Mouse (Mus musculus) frontal cortex, adult (tissue): Measurements from ENCODE around the gene Gstcd.
A peak's percentile ranks its signal among the peaks of the same experiment; 100 is the strongest.

Experiments used
- ATAC-seq: cut with Nextera tagmentation; 2 replicates; pipeline ENCODE4 v1.9.2; 2017; ENCODE audit warnings: mild to moderate bottlenecking, moderate library complexity, mixed read lengths; ENCODE audit not compliant: low TSS enrichment

The Gstcd gene

DNA sequence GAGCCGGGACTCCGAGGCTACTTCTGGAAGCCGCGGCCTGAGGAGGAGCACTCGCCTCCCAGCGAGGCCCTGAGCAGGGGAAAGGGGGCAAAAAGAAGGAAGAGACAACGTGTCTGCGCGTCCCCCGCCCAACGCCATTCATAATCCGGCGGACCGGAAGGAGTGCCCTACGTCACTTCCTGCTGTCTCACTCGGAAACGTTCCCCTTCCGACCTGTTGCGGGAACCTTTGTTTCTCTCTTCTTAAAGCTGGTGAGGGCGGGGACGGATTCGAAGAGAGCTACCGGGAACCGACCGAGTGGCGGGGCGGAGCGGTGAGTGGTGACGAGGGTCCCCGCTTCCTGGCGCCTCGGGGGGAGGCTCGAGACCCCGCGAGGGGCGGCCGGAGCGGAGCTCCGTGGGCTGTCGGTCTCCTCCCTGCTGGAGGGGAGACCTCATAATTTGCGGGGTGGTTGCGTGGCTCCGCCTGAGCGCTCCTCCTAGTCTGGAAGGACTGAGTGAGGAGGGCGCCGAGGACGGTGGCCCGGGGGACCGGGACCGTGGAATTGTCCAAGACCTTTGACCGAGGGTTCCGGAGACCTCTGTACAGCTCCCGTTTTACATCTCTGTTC, at the start of gene Gstcd, which contains the start of gene Ints12:
Gstcd (minus strand) TSS at position 370 of the 610 bp plus-strand sequence.
Ints12 (plus strand) TSS at position 177 of the 610 bp plus-strand sequence.
- ATAC-seq: peak; percentile 97

DNA sequence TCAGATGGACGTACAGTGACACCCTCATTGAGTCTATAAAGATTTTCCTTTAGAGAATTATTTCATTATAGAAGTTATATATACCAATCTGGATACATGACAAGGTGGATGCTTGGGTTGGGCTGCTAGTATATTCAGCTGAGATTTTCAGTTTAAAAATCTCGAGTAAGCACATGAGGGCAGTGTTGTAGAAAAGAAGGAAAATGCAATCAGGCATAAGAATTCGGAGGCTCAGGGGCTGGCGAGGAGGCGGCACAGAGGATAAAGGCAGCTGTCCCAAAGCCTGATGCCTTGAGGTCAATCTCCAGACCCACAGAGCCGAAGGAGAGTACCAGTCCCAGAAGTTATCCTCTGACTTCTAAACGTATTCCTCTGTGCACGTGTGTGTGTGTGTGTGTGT, 40.8 kb upstream of the Gstcd start:
- ATAC-seq: peak; percentile 93

DNA sequence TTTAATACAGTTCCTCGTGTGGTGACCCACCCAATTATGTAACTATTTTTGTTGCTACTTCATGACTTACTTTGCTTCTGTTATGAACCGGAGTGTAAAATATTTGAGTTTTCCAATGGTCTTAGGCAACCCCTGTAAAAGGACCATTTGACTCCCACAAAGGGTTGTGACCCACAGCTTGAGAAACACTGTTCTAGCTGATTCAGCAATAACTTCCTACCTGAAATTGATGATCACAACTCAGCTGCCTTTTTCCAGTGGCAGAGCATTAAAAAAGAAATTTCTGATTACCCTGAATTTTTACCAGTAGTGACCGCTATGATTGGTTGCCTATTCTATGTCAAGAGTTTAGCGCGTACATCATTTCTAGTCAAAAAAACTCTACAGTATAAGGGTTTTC, 39.5 kb upstream of the Gstcd start:
- ATAC-seq: no peak

DNA sequence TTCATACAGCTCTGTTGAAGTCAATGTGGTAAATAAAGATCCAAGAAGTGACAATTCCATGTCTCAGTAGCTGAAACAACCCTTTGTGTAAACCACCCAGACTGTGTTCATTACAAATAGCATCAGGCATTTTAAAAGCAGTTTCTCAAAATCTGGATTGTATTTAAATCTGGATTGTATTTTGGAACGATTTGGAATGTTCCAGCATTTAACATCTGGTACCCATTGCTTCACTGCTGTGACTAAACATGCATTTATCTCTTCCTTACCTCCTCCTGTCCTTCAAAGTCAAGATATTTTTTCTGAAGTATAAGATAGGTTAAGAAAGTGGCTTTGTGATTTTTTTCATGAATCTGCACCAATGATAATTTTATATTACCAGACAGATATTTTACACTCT, 21.4 kb upstream of the Gstcd start:
- no peak for ATAC-seq

DNA sequence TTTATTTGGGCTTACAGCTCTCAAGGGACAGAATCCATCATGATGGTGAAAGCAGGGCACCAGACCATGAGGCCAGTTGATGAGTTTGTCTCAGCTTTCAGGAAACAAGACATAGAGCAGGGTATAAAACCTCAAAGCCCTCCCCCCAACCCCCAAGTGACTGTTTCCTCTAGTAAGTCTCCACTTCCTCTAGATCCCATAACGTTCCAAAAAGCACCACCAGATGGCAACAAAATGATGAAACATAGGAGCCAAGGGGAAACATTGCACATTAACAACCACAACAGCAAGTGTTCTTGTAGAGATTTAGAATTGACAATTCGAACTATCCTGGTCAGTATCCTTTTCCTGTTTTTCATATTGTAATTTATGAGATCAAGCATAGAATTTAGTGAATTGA, 19.9 kb upstream of the Gstcd start:
- peak; percentile 96 for ATAC-seq

DNA sequence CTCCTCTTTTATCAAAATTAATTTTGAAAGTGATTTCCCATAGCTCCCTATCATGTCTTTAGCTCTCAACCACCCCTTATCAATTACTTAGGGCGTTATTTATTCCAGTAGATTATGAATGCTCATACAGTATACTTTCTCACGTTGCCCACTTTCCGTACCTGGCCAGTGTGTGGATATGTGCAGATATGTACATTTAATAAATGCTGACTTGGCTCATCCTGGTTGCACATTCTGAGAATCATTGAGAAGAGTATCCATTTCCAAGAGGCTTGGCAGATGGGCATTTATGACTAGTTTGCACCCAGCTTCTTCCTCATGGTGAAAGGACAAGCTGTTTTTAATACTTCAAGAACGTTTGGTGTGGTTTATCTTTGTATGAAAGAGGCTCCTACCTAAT, 18.0 kb upstream of the Gstcd start:
- ATAC-seq: no peak

DNA sequence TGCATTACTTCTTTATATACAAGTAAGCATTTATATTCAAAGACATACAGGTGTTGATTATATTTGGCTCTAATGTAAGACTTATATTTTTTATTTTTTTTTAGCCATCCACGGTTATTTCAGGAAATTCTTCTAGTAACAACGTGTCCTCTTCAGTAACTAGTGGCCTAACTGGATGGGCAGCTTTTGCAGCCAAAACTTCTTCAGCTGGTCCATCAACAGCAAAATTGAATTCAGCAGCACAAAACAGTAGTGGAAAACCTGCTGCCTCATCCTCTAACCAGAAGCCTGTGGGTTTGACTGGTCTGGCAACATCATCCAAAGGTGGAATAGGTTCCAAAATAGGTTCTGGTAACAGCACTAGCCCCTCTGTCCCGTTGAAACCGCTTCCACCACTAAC, 16.9 kb upstream of the Gstcd start:
- ATAC-seq: no peak

DNA sequence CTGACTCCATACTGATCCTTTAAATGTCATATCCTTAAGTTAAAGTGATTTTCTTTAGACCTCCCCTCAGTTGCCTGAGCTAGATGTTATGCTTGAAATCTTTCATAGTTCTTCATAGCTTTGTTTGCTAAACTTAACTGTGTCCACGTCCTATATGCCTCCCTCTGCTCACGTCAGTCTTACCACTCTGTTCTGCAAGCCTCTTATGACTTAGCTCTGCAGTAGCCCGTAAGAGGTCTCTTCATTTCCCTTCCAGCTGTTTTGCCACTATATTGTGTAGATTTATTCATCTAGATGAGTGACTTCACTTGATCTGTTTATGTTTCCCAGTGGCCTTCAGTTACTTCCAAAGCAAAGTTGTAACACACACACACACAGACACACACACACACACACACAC, 12.6 kb upstream of the Gstcd start:
- ATAC-seq: no peak

DNA sequence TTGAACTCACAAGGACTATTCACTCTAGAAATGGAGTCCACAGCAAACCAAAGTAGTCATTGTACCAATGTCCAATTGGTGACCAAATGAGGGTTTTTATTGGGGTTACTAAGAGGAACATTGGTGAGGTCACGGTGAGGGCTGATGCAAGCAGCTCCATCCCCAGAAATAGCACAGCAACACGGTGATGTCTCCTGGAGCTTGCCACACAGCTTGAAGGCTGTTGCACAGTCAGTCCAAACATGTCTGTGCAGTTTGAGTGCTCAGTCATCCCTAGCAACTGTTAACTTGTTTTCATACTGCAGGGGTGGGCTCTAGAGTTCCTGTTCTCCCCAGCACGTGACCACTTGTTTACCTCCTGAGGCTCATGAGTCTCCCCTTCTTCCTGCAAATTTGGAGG, 11.9 kb upstream of the Gstcd start:
- ATAC-seq: no peak

DNA sequence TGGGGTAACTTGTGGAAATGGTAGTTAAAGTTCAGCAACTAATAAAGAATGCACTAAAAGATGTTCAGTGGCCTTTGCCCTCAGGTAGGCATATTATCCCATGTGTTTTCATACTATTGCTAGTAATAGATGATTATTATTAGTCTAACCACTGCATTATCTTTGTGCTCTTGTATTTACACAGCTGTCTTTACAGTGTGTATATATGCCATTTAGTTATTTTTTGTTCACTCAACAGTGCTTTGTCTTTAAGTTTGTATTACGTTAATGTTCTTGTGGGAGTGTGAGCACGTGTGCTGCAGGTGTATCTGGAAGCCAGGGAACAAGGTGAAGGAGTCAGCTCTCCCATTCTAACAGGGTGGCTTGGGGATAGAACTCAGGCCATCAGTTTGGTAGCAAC, 7.1 kb upstream of the Gstcd start:
- ATAC-seq: no peak

DNA sequence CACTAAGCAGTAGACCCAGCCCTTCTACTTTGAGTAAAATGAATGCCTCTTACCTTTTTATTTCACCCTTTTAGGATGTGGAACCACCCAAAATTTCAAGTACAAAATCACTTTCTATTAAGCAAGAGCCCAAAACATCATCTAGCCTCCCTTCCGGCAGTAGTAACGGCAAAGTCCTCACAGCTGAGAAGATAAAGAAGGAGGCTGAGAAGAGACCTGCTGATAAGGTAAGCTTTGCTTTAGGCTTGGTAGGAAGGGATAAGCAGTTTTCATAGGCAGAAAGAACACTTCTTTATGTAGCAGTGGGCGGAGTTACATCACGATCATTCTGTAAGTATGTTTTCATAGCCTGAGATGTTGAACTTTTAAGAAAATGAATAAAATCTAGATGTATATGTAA, 6.5 kb upstream of the Gstcd start:
- no peak for ATAC-seq

DNA sequence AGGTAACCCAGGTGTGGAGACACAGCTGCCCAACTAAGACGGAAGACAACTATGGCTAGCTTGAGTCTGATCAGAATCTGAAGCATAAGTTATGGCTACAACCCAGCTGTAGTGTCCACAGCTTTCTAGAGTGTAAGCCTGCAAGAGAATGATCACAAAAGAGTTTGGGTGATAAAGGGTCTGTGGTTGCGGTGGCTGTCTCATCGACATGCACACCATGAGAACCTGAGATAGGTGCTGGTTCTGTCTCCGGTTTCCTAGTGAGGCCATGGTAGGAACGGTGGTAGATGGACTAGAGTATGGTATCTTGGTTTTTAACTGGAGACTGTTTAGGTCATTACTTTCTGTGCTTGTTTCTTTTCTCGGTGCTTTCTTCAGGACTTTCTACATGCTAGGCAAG, 6.1 kb upstream of the Gstcd start:
- no peak for ATAC-seq

DNA sequence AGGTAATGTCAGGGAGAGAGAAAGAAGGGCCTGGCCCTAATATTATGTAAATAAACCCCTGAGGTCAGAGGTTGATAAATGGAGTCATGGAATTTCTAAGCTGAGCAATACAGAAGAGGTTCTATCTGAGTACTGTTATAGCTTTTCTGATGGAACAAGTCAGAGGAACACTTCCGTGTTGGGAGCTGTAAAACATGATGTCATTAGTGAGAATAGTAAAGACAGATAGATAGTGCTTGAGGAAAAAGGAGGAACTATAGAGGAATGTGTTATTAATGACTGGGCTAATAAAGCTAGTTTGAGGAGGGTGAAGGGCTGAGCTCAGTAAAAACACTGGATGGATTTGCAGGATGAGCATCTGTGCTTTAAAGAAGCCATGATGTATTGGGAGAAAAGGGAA, 2.5 kb upstream of the Gstcd start:
- ATAC-seq: no peak

DNA sequence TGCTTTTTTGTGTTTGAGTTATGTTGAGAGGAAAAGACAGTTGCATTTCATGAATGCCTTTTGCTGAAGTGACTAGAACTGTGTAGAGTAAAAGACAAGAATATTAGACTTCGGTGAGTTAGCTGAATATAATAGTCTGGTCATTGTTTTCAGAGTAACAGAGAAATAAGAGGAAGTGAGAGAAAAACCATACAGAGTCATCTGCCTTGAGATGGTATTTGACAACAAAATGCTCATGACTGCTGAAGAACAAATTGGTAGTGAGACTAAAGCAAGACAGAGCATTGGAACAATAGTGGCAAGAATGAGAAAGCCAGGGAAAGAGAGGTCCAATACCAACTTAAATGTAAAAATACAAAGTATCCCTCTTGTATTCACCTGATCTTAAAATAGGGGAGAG, 1.1 kb upstream of the Gstcd start:
- ATAC-seq: no peak

DNA sequence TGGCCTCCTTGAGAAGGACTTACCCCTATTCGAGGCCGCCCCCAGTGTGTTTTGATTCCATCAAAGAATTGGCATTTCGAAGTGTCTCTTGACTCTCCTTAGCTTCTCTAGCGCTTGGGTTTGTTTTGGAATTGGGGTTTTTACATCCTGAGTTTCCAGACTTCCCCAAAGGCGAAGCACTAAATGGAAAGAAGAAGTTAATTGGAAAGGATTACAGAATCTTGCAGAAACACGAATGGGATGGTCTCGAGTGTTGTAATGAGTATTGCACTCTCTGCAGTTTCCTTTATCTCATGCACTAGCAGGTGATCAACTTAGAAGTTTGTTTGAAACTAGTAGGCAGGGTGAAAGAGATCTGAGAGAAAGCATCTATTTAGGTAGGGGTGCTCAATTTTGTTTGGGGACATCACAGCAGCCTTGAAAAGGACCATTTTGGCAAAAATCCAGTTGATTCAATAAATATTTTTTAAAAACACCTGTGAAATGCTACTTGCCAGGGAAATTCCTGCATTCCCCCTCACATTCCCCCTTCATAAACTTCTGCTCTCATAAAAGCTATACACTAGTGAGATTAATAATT, 531 bp upstream of the Gstcd start:
- no peak for ATAC-seq

DNA sequence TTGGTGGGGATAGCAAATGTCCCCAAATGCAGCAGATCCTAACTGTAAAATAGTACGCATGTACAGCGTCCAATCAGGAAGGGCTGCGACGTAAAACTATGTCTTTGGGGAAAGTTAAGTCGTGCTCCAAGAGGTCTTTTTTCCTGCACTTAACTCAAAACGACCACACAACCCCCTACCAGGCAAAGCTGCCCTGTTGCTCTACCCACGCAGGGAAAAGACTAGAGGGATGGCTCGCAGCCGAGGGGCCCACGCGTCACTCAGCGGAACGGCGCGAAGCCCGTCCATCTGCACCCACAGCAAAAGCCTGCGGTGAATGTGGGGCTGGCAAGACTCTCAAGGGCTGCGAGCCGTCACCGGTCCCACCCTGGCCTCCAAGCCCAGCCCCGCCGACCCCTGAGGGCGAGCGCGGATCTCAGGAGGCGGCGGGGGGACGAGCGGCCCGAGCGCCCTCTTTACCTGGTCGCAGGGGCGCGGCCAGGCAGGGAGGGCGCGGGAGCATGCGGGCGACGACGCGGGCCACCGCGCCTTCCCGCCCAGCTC, 641 bp downstream of the Gstcd start:
- ATAC-seq: peak; percentile 75

DNA sequence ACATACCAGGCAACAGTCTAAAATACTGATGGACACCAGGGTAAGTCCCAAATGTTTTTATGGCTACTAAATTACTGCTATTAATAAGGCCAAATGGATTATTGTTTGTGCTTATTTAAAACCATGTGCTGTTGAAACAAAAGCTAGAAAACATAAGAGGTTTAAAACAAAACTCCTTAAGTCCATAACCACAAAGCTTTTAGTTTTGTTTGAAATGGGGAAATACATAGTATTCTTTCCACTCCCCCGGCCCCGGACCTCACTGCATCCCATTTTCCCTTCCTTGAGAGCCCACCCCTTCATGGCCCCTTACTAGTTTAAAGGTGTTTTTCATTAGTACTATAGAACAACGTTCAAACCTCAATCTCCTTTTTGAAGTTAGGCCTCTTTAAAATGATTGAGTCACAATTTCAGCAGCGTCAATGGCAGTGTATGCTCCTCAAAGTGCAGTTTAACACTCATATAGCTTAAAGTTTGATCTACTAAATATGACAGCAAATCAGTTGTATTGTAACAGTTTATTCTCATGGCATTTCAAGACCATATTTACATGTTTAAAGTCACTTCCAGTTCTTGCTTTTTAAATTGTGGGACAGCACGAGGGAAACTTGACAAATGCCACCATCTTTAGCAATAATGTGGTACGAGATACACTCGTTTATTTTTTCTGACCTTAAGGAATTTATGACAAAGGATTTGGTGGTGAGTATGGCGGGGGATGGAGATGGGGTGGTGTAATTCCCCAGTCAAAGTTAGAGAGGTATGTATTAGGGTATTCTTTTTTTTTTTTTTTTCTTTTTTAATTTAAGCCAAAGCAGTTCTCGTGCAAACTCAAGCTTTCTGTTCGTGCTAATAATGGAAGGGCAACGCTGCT, 1.3 kb downstream of the Gstcd start:
- ATAC-seq: no peak

DNA sequence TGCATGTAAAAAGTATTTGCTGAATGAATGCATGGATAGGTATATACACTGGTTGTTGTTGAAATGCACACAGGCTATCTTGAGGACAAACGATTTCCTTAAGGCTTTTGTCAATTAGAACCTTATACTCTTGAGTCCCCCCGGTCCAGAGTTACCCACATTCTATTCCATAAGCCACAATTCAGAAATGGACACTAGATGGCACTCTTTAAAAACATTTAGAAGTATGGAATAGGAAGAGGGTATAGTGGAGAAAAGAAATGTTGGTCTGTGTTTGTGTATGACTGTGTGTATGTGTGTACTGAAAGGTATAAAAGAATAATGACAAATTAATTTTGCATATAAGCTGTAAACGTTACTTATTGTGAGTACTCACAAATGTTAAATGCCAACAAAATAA, 6.0 kb downstream of the Gstcd start:
- ATAC-seq: peak; percentile 97

DNA sequence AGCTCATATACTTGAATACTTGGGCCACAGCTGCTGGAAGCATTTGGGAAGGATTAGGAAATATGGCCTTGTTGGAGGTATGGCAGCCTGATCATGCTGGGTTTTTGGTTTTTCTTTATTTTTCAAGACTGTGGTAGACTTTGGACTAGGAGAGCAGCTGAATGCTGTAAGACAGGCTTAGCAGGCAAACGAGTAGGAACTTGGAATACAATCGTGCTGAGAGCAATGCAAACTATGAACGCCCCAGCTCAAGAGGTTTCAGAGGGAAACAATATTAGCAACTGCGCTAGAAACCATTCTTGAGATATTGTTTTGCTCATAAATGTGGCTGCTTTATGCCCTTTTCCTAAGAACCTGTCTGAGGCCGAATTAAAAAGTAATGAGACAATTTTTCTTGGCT, 9.1 kb downstream of the Gstcd start:
- no peak for ATAC-seq

DNA sequence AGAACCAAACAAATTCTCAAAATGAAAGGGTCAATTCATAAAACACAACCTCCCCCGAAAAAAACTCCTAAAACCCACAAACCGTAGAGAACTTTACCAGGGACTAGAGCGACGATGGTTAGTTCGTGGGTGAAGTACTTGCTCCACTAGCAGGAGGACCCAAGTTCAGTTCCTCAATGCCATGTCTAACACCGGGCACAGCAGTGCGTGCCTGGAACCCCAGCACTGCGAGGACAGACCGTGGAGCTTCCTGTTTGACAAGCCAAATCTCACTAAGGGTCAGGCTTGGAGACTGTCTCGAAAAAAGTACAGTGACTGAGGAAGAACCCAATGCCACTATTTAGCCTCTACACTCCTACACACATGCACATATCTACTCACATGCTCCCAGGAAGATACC, 16.3 kb downstream of the Gstcd start:
- no peak for ATAC-seq

DNA sequence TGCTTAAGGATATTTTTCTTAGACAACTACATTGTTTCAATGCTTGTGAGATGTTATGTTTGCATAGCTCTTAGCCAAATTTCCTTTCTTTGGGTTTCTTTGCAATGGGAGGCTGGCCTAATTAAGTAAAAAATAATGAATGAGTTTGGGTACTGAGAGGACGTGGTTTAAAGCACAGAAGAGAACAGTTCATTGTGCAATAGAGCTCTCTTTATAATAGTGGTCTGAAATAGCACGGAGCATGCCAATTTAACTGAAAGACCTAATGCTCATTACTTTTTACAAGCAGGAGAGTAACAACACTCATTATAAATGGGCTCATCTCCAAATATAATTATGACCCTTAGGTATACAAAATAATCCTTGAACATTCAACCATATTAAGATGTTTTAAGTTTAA, 39.8 kb downstream of the Gstcd start:
- ATAC-seq: peak; percentile 55; the same call in 1 of the 2 replicates

DNA sequence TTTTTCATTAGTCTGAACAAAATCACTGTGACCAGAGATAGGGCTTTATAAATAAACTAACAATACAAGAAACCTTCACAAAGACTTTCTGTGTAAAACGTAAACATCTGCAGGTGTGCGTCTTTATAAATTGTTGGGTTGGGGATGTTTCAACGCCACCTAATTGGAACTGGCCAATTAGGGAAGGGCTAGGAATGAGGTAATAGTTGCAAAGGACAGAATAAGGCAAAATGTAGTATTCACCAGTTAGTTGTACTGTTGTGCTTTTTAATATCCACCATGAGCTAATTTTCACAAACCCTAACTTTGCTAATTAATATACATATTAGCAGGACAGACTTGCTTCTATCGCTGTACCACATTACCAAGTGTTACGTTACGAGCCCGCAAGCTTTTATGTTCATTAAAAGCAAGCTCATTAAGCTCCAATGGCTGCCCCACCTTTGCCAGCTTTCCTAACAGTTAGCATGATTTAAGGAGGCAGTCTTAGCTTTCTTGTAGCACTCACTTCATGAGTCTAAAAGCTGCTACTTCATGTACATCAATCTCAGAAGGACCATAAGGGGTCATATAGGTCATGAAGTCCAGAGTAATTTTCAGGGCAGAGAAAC, 58.6 kb downstream of the Gstcd start:
- ATAC-seq: no peak
